Mouse (Mus musculus) heart, postnatal 10 days (tissue): ENCODE measurements around the gene P3h1. TPM values are rescaled to one million over a fixed set of nuclear protein-coding genes. Genes with fewer than 3 reads are reported as not detected.

Experiments used
- total RNA-seq, 2 experiments: library from RNA; stranded (reverse); gene quantifications; 2 replicates each; pipeline ENCODE4 v1.2.3; 2021

P3h1 gene
- total RNA-seq, 2 experiments from 2014 or later, result 23.5 to 24.7 TPM

Other genes with a start within 250 kb of the P3h1 start
- gene Slc2a1, start 124.2 kb upstream of the P3h1 start, total RNA-seq, result 1 to 10 TPM; 5.1 to 7.7 TPM
- gene Zfp691, start 58.7 kb upstream of the P3h1 start, total RNA-seq, result 10 to 100 TPM; 19.4 to 22.3 TPM
- gene Ermap, start 42.9 kb upstream of the P3h1 start, total RNA-seq, result under 1 TPM in 1 of 2 experiments, not detected in 1; 0.12 TPM
- 10 to 100 TPM; 30.0 to 30.9 TPM for gene Svbp, start 37.6 kb upstream of the P3h1 start, total RNA-seq
- gene Tmem269, start 14.7 kb upstream of the P3h1 start, total RNA-seq, result not detected
- gene AU022252, start 203 bp upstream of the P3h1 start, total RNA-seq, result 10 to 100 TPM; 13.8 to 18.2 TPM
- under 1 TPM; 0.17 to 0.43 TPM for gene Cldn19, start 22.5 kb downstream of the P3h1 start, total RNA-seq
- 100 to 1,000 TPM; 750 to 806 TPM for gene Ybx1, start 61.7 kb downstream of the P3h1 start, total RNA-seq
- 10 to 100 TPM; 15.1 to 15.4 TPM for gene Ppih, start 87.6 kb downstream of the P3h1 start, total RNA-seq
- gene Ccdc30, start 182.6 kb downstream of the P3h1 start, total RNA-seq, result under 1 TPM; 0.35 to 0.65 TPM
- 10 to 100 TPM in 1 of 2 experiments, 1 to 10 TPM in 1; 9.6 to 17.0 TPM for gene Ppcs, start 189.5 kb downstream of the P3h1 start, total RNA-seq
- gene Zmynd12, start 189.9 kb downstream of the P3h1 start, total RNA-seq, result not detected